ENCODE assay signal across 13 mouse cellular contexts in genomic region chr6:148392147-148392546, GRCm38 (mm10). TPM values are rescaled to one million over a fixed set of nuclear protein-coding genes. Genes with fewer than 3 reads are reported as not detected.
A peak's percentile ranks its signal among the peaks of the same experiment; 100 is the strongest.
DNase-seq lines count a peak whose midpoint lies in the region; ATAC-seq lines count a peak whose summit lies in the region.
"Had no signal": no experiment of that assay in that cellular context is flagged by ENCODE, and none has a peak within 500 bp of the region (broad histone marks: within the 10 kb centered on the region; RNA-seq: fewer than 3 reads in every experiment).

No protein-coding gene starts in this region.

- H3K4me2 ChIP-seq in heart, embryonic 16.5 days (ENCODE audit: low read depth, low read length): no peak overlapping the region
- H3K4me2 ChIP-seq in forebrain, embryonic 13.5 days: peak overlapping the region; percentile 35
- peak overlapping the region; percentile 21 for H3K4me2 ChIP-seq in midbrain, embryonic 14.5 days (ENCODE audit: low read length)
- H3K4me2 ChIP-seq: liver, embryonic 13.5 days had no signal

- H3K4me1 ChIP-seq in heart, embryonic 16.5 days (ENCODE audit: control insufficient read depth, insufficient read depth, low read length): peaks cover 22% of the 10 kb centered on the region
- peaks cover 33% of the 10 kb centered on the region for H3K4me1 ChIP-seq in forebrain, embryonic 13.5 days
- H3K4me1 ChIP-seq in midbrain, embryonic 14.5 days (ENCODE audit: control insufficient read depth, insufficient read depth, low read length): peaks cover 13% of the 10 kb centered on the region
- H3K4me1 ChIP-seq: liver, embryonic 13.5 days had no signal

- H3K9me3 ChIP-seq in heart, embryonic 16.5 days (replicated peaks; ENCODE audit: control insufficient read depth, low read length): 0 out of 2 replicates have a peak, but pooled peaks cover 2% of the 10 kb centered on the region
- H3K9me3 ChIP-seq in forebrain, embryonic 13.5 days (replicated peaks): no peaks in the 10 kb centered on the region
- H3K9me3 ChIP-seq in midbrain, embryonic 14.5 days (ENCODE audit: control insufficient read depth, low read length): no peaks in the 10 kb centered on the region
- H3K9me3 ChIP-seq: liver, embryonic 13.5 days had no signal

- peak overlapping the region; percentile 92; the same call in 1 of the 2 replicates for H3K27ac ChIP-seq in heart, embryonic 16.5 days (ENCODE audit: low read length)
- peak overlapping the region; percentile 74 for H3K27ac ChIP-seq in forebrain, embryonic 13.5 days
- peak overlapping the region; percentile 6; the same call in 1 of the 2 replicates for H3K27ac ChIP-seq in midbrain, embryonic 14.5 days (replicated peaks; ENCODE audit: low read depth, low read length)
- H3K27ac ChIP-seq: liver, embryonic 13.5 days had no signal

- ATAC-seq in heart, embryonic 16.5 days (replicated peaks; ENCODE audit: extremely low read depth, insufficient read depth, low FRiP score): no peak
- peak; percentile 85 for ATAC-seq in forebrain, embryonic 13.5 days
- peak; percentile 46; the same call in 1 of the 2 replicates for ATAC-seq in midbrain, embryonic 14.5 days (ENCODE audit: low FRiP score, low TSS enrichment)
- ATAC-seq: CD4-positive, CD25-positive, alpha-beta regulatory T cell, adult 4 months had no signal

- H3K9ac ChIP-seq in heart, embryonic 16.5 days (ENCODE audit: low read length): no peak overlapping the region
- H3K9ac ChIP-seq in forebrain, embryonic 13.5 days: peak overlapping the region; percentile 34; the same call in 1 of the 2 replicates
- no peak overlapping the region for H3K9ac ChIP-seq in midbrain, embryonic 14.5 days (replicated peaks; ENCODE audit: low read length)
- H3K9ac ChIP-seq: liver, embryonic 13.5 days had no signal

- H3K27me3 ChIP-seq in heart, embryonic 16.5 days (ENCODE audit: control insufficient read depth, insufficient read depth, low read length): no peaks in the 10 kb centered on the region
- no peaks in the 10 kb centered on the region for H3K27me3 ChIP-seq in forebrain, embryonic 13.5 days
- no peaks in the 10 kb centered on the region for H3K27me3 ChIP-seq in midbrain, embryonic 14.5 days (ENCODE audit: control insufficient read depth, insufficient read depth, low read length)
- H3K27me3 ChIP-seq: liver, embryonic 13.5 days had no signal

- no peak overlapping the region for H3K4me3 ChIP-seq in heart, embryonic 16.5 days (ENCODE audit: low read length)
- H3K4me3 ChIP-seq in forebrain, embryonic 13.5 days: no peak overlapping the region
- no peak overlapping the region for H3K4me3 ChIP-seq in midbrain, embryonic 14.5 days (replicated peaks; ENCODE audit: low read depth, low read length)
- H3K4me3 ChIP-seq: liver, embryonic 13.5 days; myocyte had no signal

- DNase-seq in heart, adult 8-10 months (ENCODE audit: low spot score): no peak
- DNase-seq in ZHBTc4 (ENCODE audit: low read depth, low spot score): peak; percentile 7
- DNase-seq in midbrain, embryonic 14.5 days: peak; percentile 60
- DNase-seq in adrenal gland, postnatal 4 days (ENCODE audit: low spot score in 2 of 2): no peak
- no peak for DNase-seq in adrenal gland, adult (ENCODE audit: inconsistent age in 2 of 2, low spot score in 1 of 2)
- no peak for DNase-seq in urinary bladder, adult 2 months (ENCODE audit: low spot score)
- DNase-seq: cerebellum, postnatal 36 days; gastrocnemius, postnatal 10 days; liver, embryonic 13.5 days had no signal

- H3K36me3 ChIP-seq in heart, embryonic 16.5 days (ENCODE audit: control insufficient read depth, insufficient read depth): no peaks in the 10 kb centered on the region
- no peaks in the 10 kb centered on the region for H3K36me3 ChIP-seq in forebrain, embryonic 13.5 days (ENCODE audit: poor library complexity, severe bottlenecking)
- H3K36me3 ChIP-seq in midbrain, embryonic 14.5 days (ENCODE audit: control insufficient read depth, insufficient read depth, low read length): no peaks in the 10 kb centered on the region
- H3K36me3 ChIP-seq: liver, embryonic 13.5 days had no signal

- 55% methylated on average over 10 of the region's 10 CpGs for WGBS in heart, embryonic 16.5 days
- WGBS in forebrain, embryonic 13.5 days: 3% methylated on average over 10 of the region's 10 CpGs
- 18% methylated on average over 10 of the region's 10 CpGs for WGBS in midbrain, embryonic 14.5 days

RNA-seq across cellular contexts. Expression of gene Tmtc1, which starts 52.0 kb away (rescaled TPM):
- 1.7 and 3.3 TPM in 2 replicates for polyA plus RNA-seq in heart, embryonic 16.5 days (2015; fragmentation: Nextera tagmentation; extraction: Ambion mirVana)
- 100 to 1,000 TPM in 2 of 4 experiments, 10 to 100 TPM in 2; 86.3 to 134 (median 102) TPM for total RNA-seq in heart, adult 8-10 months (2022)
- 0.87 and 1.1 TPM in 2 replicates for polyA plus RNA-seq in forebrain, embryonic 13.5 days (2015; fragmentation: Nextera tagmentation; extraction: Ambion mirVana)
- polyA plus RNA-seq in midbrain, embryonic 14.5 days (2014; fragmentation: Nextera tagmentation; extraction: Ambion mirVana): 2.4 and 3.1 TPM in 2 replicates
- 10 to 100 TPM; 10.2 to 12.4 TPM for total RNA-seq in adrenal gland, postnatal 4 days (2021)
- 14.2 and 17.9 TPM in 2 replicates for polyA plus RNA-seq in urinary bladder, adult 2 months (2012; rRNA removed)
- polyA plus RNA-seq: CD4-positive, CD25-positive, alpha-beta regulatory T cell, adult 4 months had no signal

Comparison
In these comparisons a context has a peak if more than half of its experiments do, and no peak if none do; other contexts are left out.
1. H3K27ac ChIP-seq: peak in every context shown above with its lines; median percentile 92 in heart, embryonic 16.5 days; 74 in forebrain, embryonic 13.5 days; 6 in midbrain, embryonic 14.5 days.
2. DNase-seq: peak in ZHBTc4 (single experiment) and midbrain, embryonic 14.5 days (single experiment); none in heart, adult 8-10 months (single experiment), adrenal gland, postnatal 4 days (0 of 2), adrenal gland, adult (0 of 2) and urinary bladder, adult 2 months (single experiment).